Mouse (Mus musculus) liver, postnatal 0 days (tissue): Measurements from ENCODE around the gene Iqcd.

Source experiments
- CTCF ChIP-seq: sonication (generic); IDR thresholded peaks from 2 replicates; pipeline ENCODE4 v1.5.1; 2016; ENCODE audit warnings: antibody characterized with exemption, low read depth
- EP300 ChIP-seq: IDR thresholded peaks from 2 replicates; pipeline ENCODE4 v1.6.1; 2016; ENCODE audit warnings: antibody characterized with exemption, low read depth, mild to moderate bottlenecking

DNA sequence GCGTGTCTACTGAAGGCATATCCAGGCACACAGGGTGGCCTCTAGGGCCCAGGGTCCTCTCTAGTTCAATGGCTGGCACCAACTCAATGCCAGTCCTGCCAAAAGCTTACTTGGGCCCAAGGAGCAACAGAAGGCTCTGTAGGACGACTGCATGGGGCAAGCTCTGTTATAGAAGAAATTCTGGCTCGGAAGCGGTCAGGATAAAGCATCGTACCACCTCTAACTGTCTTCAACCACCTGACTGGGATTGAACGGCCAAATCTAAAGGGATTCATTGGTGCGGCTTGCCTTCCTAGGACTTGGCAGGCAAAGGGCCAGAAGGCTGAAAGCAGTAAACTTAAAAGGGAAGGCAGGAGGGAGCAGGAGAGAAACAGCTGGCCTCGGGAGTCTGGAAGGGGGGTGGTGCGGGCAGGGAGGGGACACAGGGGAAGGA, 20.5 kb upstream of the Iqcd start:
- TF ChIP-seq CTCF (no peak), EP300 (no peak)
